Mouse (Mus musculus): Measurements from ENCODE around the gene Zfp598.

DNA sequence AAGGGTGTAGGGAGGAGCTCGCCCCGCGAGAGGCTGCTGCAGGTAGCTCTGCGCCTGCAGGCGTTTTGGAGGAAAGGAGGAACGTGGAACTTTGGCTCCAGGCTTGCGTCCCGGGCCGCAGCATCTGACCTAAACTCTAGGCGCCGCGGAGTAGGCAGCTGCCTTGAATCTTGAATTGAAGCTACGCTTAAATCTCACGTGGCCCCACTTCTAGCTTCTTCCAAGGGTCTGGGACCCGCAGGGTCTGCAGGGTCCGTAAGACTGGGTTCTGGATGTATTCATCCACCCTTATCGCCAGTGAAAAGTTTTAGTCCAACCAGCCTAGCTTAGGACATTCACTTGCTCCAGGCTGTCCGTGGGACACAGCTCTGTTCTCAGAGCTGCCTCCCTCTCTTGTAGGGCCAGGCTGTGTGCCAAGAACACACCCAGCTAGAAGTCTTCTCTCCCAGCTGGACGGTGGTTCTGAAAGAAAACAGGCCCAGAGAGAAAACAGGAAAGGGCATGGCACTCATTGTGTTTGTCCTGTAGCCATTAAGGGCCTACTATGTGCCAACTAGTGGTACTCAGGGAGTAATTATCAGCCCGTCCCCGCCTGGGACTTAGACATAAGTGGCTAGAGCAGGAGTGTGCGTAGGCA, 36.6 kb upstream of the Zfp598 start:
- TF ChIP-seq CTCF (IDR thresholded peaks at IDR 0.05; ENCODE audit: borderline replicate concordance, extremely low read depth, insufficient read depth, insufficient read length) (no peak), POLR2A (IDR thresholded peaks at IDR 0.05; ENCODE audit: borderline replicate concordance, extremely low read depth, insufficient read depth, insufficient read length, poor library complexity, severe bottlenecking) (no peak)

All from brain, embryonic 14.5 days (tissue).